Mouse (Mus musculus) right cerebral cortex, postnatal 25 days (tissue): Measurements from ENCODE around the gene E330034G19Rik.
"Not testable (repeated sequence)": the region's sequence is repeated elsewhere in the genome, so short reads cannot be mapped to it uniquely, and the experiment has no call there.

Experiments used
- DNase-seq: peaks from one replicate; pipeline ENCODE4 v3.0.0; 2022

E330034G19Rik gene

GRCm38 (mm10) chr14:24292914-24293313 is at the start of gene E330034G19Rik:
E330034G19Rik (plus strand) TSS chr14:24293214.
- no peak for DNase-seq

- peak; percentile 38 for DNase-seq
These were observed 48.5 kb upstream of the E330034G19Rik start for GRCm38 (mm10) chr14:24244330-24245176.

GRCm38 (mm10) chr14:24245177-24246081 is 47.6 kb upstream of the E330034G19Rik start, which contains the start of gene Dlg5:
Dlg5 (minus strand) TSS chr14:24245920.
- peak; percentile 66 for DNase-seq

- DNase-seq, result no peak
These were observed 43.1 kb upstream of the E330034G19Rik start for GRCm38 (mm10) chr14:24249926-24250325.

GRCm38 (mm10) chr14:24251326-24251725 is 41.7 kb upstream of the E330034G19Rik start:
- DNase-seq, result no peak

- DNase-seq, result no peak
These were observed 39.3 kb upstream of the E330034G19Rik start for GRCm38 (mm10) chr14:24253611-24254202.

GRCm38 (mm10) chr14:24255956-24256355 is 37.1 kb upstream of the E330034G19Rik start:
- no peak for DNase-seq

- no peak for DNase-seq
These were observed 32.6 kb upstream of the E330034G19Rik start for GRCm38 (mm10) chr14:24260391-24260790.

GRCm38 (mm10) chr14:24262382-24262781 is 30.6 kb upstream of the E330034G19Rik start:
- no peak for DNase-seq

GRCm38 (mm10) chr14:24262915-24263314 is 30.1 kb upstream of the E330034G19Rik start:
- peak; percentile 18 for DNase-seq

- no peak for DNase-seq
These were observed 23.4 kb upstream of the E330034G19Rik start for GRCm38 (mm10) chr14:24269571-24269970.

- DNase-seq, result no peak
These were observed 19.4 kb upstream of the E330034G19Rik start for GRCm38 (mm10) chr14:24273575-24273974.

GRCm38 (mm10) chr14:24275534-24275933 is 17.5 kb upstream of the E330034G19Rik start:
- DNase-seq, result no peak

- no peak for DNase-seq
These were observed 11.7 kb upstream of the E330034G19Rik start for GRCm38 (mm10) chr14:24281278-24281677.

- no peak for DNase-seq
These were observed 10.7 kb upstream of the E330034G19Rik start for GRCm38 (mm10) chr14:24282276-24282675.

- DNase-seq, result no peak
These were observed 6.9 kb upstream of the E330034G19Rik start for GRCm38 (mm10) chr14:24286136-24286535.

- DNase-seq, result no peak
These were observed 2.3 kb upstream of the E330034G19Rik start for GRCm38 (mm10) chr14:24290726-24291125.

GRCm38 (mm10) chr14:24293631-24294030 is 617 bp downstream of the E330034G19Rik start:
- no peak for DNase-seq

GRCm38 (mm10) chr14:24302126-24302525 is 9.1 kb downstream of the E330034G19Rik start:
- not testable (repeated sequence) for DNase-seq

- no peak for DNase-seq
These were observed 13.7 kb downstream of the E330034G19Rik start for GRCm38 (mm10) chr14:24306667-24307066.

- DNase-seq, result no peak
These were observed 14.1 kb downstream of the E330034G19Rik start for GRCm38 (mm10) chr14:24307146-24307545.

GRCm38 (mm10) chr14:24311110-24311509 is 18.1 kb downstream of the E330034G19Rik start:
- DNase-seq, result peak; percentile 57

- DNase-seq, result not testable (repeated sequence)
These were observed 54.0 kb downstream of the E330034G19Rik start for GRCm38 (mm10) chr14:24347007-24347406.
